Mouse (Mus musculus): ENCODE results near the gene Adat3. TPM values are rescaled to one million over a fixed set of nuclear protein-coding genes. Genes with fewer than 3 reads are reported as not detected.
A peak's percentile ranks its signal among the peaks of the same experiment; 100 is the strongest.

Adat3 gene
- total RNA-seq (2021), result under 1 TPM; 0.48 to 0.89 TPM
- long read RNA-seq, experiment 1, result 0 reads
- long read RNA-seq, experiment 2, result 0 reads

- Histone ChIP-seq H3K4me3 (peak within 1 kb of the TSS; percentile 96), H3K27ac (peak within 1 kb of the TSS; percentile 94)
- peak; percentile 96 for DNase-seq
- intact Hi-C loops (cut with DNase I), result no loop called here
- TF ChIP-seq CTCF (IDR thresholded peaks at IDR 0.05), result no peak
Measured at GRCm38 (mm10) chr10:80602698-80603325, at the start of gene Adat3, which contains the start of gene Scamp4. Gene Adat3, plus strand, starts transcription at chr10:80602880. Gene Scamp4, plus strand, starts transcription at chr10:80602872.

GRCm38 (mm10) chr10:80553575-80553974 is 49.1 kb upstream of the Adat3 start:
- no peak for TF ChIP-seq CTCF (IDR thresholded peaks at IDR 0.05)
- DNase-seq, result no peak
- no peak overlapping the region for H3K27ac ChIP-seq
- intact Hi-C loops (cut with DNase I), result loop anchor here (5.0 kb wide), 1 partner anchor 41 kb away; no protein-coding TSS in a partner anchor
- H3K4me3 ChIP-seq, result no peak overlapping the region

GRCm38 (mm10) chr10:80553997-80554396 is 48.7 kb upstream of the Adat3 start:
- no peak for TF ChIP-seq CTCF (IDR thresholded peaks at IDR 0.05)
- intact Hi-C loops (cut with DNase I), result loop anchor here (5.0 kb wide), 1 partner anchor 42 kb away; no protein-coding TSS in a partner anchor
- Histone ChIP-seq H3K4me3 (no peak overlapping the region), H3K27ac (no peak overlapping the region)
- DNase-seq, result no peak

DNA sequence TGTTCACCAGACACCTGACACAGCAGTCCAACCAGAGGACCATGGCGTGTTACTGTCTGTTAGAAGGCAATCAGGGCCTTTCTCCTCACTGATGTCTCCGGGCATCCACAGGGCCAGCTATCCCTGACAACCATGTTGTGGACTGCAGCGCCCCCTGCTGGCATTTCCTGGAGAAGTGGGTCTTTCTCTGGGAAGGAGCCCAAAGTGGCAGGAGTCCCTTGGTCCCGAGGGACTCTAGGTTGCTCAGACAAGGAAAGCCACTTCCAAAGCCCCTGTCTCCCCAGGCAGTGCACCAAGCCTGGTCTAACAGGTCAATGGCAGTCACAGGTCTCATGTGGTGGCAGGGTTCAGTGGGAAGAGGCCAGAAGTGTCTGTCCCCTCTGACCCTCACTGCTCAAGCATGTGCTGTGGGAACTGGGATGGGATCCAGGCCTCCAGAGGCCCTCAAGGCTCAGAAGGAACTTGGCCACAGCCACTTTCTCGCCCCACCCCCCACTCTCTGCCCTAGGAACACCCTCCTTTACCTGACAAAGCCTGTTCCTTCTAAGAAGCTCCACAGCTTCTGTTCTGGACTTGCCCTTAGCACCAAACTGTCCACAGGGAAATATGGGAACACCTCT is 45.2 kb upstream of the Adat3 start:
- Histone ChIP-seq H3K4me3 (0 out of 2 replicates have a peak overlapping the region, but pooled peaks have one; percentile 7), H3K27ac (peak overlapping the region; percentile 59)
- intact Hi-C loops (cut with DNase I), result no loop called here
- peak; percentile 80 for DNase-seq
- peak; percentile 80 for TF ChIP-seq CTCF (IDR thresholded peaks at IDR 0.05)

DNA sequence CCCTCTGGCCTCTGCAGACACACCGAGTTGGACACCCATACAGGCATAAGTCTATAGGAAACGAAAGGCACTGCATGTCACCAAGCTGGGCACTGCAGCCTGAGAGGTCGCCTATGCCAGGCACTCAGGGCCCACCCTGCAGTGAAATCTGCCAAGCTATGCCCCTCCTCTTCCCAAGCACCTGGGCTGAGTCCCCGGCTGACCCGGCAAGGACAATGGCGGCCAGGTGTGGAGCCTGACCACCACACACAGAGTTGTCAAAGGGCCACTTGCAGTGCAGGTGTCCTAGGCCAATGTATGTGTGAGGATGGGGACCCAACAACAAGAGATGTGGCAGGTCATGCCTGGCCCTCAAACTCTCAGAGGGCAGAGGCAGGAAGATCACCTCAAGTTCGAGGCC is 43.2 kb upstream of the Adat3 start:
- intact Hi-C loops (cut with DNase I), result no loop called here
- no peak for TF ChIP-seq CTCF (IDR thresholded peaks at IDR 0.05)

DNA sequence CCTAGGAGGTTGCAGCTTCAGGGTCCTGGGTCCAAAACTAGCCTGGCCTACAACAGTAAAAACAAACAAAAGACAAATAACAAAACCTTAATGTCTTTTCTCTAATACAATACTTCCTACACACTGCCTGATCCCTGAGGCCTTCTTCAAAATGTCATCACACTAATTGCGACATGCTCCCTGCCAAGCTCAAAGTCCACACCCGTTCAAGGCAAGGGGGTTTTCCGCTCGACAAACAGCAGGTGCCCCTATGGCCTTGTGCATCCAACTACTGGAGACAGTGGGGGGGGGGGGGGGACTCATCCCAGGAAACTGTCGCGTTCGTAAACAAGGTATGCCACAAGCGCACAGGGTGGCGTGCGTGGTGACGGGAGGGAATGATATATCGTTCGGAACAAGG is 42.1 kb upstream of the Adat3 start:
- no peak for TF ChIP-seq CTCF (IDR thresholded peaks at IDR 0.05)
- H3K27ac ChIP-seq, result peak overlapping the region; percentile 97
- intact Hi-C loops (cut with DNase I), result no loop called here

More for the DNA sequence above, 43.2 kb upstream of the Adat3 start:
- Histone ChIP-seq H3K4me3 (peak overlapping the region; percentile 23), H3K27ac (no peak overlapping the region)
- no peak for DNase-seq

GRCm38 (mm10) chr10:80561116-80561944 is 41.4 kb upstream of the Adat3 start, which contains the start of gene Rexo1:
Gene Rexo1, minus strand, starts transcription at chr10:80561560.
- Histone ChIP-seq H3K4me3 (peak within 1 kb of the TSS; percentile 81), H3K27ac (peak within 1 kb of the TSS; percentile 97)
- peak; percentile 94 for DNase-seq
- peak; percentile 81 for TF ChIP-seq CTCF (IDR thresholded peaks at IDR 0.05)
- intact Hi-C loops (cut with DNase I), result no loop called here

More for the DNA sequence above, 42.1 kb upstream of the Adat3 start:
- peak overlapping the region; percentile 81 for H3K4me3 ChIP-seq
- DNase-seq, result no peak

GRCm38 (mm10) chr10:80566375-80567092 is 36.1 kb upstream of the Adat3 start:
- Histone ChIP-seq H3K4me3 (no peak overlapping the region), H3K27ac (no peak overlapping the region)
- intact Hi-C loops (cut with DNase I), result no loop called here
- TF ChIP-seq CTCF (IDR thresholded peaks at IDR 0.05), result no peak; the same call in 1 of the 2 replicates
- peak; percentile 90 for DNase-seq

- intact Hi-C loops (cut with DNase I), result no loop called here
- peak overlapping the region; percentile 80; the same call in 1 of the 2 replicates for H3K27ac ChIP-seq
- DNase-seq, result no peak
- H3K4me3 ChIP-seq, result no peak overlapping the region
- TF ChIP-seq CTCF (IDR thresholded peaks at IDR 0.05), result no peak
Measured at GRCm38 (mm10) chr10:80568876-80569275, 33.8 kb upstream of the Adat3 start.

GRCm38 (mm10) chr10:80569664-80570066 is 33.0 kb upstream of the Adat3 start:
- intact Hi-C loops (cut with DNase I), result no loop called here
- no peak for TF ChIP-seq CTCF (IDR thresholded peaks at IDR 0.05)
- Histone ChIP-seq H3K4me3 (peak overlapping the region; percentile 66), H3K27ac (peak overlapping the region; percentile 80)
- DNase-seq, result peak; percentile 89

DNA sequence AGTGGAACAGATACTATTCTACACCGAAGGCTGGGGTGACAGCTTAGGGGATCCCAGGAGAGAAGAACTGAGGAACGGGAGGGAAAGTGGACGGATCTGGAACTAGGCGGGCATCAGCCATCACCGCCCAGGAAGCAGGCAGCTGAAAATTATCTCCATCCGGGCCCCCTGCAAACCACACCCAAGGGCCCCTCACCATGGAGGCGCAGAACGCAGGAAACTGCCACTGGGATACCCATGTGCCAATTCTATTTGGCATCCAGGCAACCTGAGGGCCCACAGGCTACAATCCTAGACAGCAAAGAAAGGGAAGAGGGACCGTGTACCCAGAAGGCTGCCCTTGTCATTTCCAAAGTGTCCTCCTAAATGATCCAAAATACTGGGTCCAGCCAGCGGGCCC is 32.3 kb upstream of the Adat3 start:
- intact Hi-C loops (cut with DNase I), result no loop called here
- Histone ChIP-seq H3K4me3 (peak overlapping the region; percentile 66; the same call in 1 of the 2 replicates), H3K27ac (peak overlapping the region; percentile 1)
- TF ChIP-seq CTCF (IDR thresholded peaks at IDR 0.05), result no peak
- DNase-seq, result no peak

Data from gastrocnemius, adult 2 months (tissue).